Mouse (Mus musculus) hindbrain, embryonic 15.5 days (tissue): ENCODE data around the gene Cul7. TPM values are rescaled to one million over a fixed set of nuclear protein-coding genes. Genes with fewer than 3 reads are reported as not detected.
A peak's percentile ranks its signal among the peaks of the same experiment; 100 is the strongest.

Source experiments
- ATAC-seq: fragments of 200-750 bp; cut with Nextera tagmentation; 2 replicates; pipeline ENCODE4 v1.8.0; 2017; ENCODE audit warnings: low read depth, moderate number of reproducible peaks, moderate TSS enrichment; ENCODE audit not compliant: low FRiP score
- H3K27ac ChIP-seq: fragments of 300-500 bp; sonication (generic); replicated peaks from 2 replicates; pipeline ENCODE4 v1.5.1; 2015; ENCODE audit warnings: mild to moderate bottlenecking, inconsistent platforms
- H3K27me3 ChIP-seq: fragments of 300-500 bp; sonication (generic); 2 replicates; pipeline ENCODE4 v1.6.1; 2015; ENCODE audit warnings: control low read depth, inconsistent platforms
- H3K36me3 ChIP-seq: fragments of 300-500 bp; sonication (generic); 2 replicates; pipeline ENCODE4 v1.6.1; 2015; ENCODE audit warnings: control low read depth, inconsistent platforms
- H3K4me1 ChIP-seq: fragments of 300-500 bp; sonication (generic); replicated peaks from 2 replicates; pipeline ENCODE4 v1.6.1; 2015; ENCODE audit warnings: control low read depth, inconsistent platforms
- H3K4me2 ChIP-seq: fragments of 300-500 bp; sonication (generic); 2 replicates; pipeline ENCODE4 v1.6.1; 2015; ENCODE audit warnings: moderate library complexity, mild to moderate bottlenecking, inconsistent platforms
- H3K4me3 ChIP-seq: fragments of 300-500 bp; sonication (generic); 2 replicates; pipeline ENCODE4 v1.5.1; 2015; ENCODE audit warnings: mild to moderate bottlenecking, inconsistent platforms
- H3K9ac ChIP-seq: fragments of 300-500 bp; sonication (generic); 2 replicates; pipeline ENCODE4 v1.6.1; 2015; ENCODE audit warnings: inconsistent platforms
- H3K9me3 ChIP-seq: fragments of 300-500 bp; sonication (generic); 2 replicates; pipeline ENCODE4 v1.6.1; 2016; ENCODE audit warnings: control low read depth, inconsistent platforms
- WGBS: fragments of 180-500 bp; shearing (Covaris S2); methylation state at CpG from one replicate; pipeline ENCODE4 v1.1.7; 2015; 5-methylcytosine and 5-hydroxymethylcytosine counted together
- polyA plus RNA-seq: library from polyadenylated mRNA; unstranded; fragments of >200 nt; fragmentation: Nextera tagmentation; extraction: Ambion mirVana; gene quantifications from 2 replicates; pipeline ENCODE4 v1.2.1, GENCODE M21; 2015

The Cul7 gene
- polyA plus RNA-seq, 1 experiment from 2014 or later = 43.8 TPM

DNA sequence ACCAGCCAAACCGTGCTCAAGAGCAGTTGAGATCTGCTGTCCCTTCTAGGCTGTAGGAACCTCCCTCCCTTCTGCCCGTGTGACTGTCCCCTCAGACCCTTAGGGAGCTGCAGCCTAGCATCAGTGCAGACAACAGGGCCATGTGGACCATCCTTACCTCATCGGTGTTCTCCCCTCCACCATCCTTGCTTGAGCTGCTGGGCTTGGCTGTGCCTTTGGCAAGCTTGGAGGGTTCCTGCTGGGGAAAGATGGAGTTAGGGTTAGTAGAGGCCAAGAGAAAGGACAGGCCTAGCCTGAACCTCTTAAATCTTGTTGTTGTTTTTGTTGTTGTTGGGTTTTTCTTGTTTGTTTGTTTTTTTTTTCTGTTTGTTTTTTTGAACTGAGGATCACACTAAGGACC, 49.8 kb downstream of the Cul7 start:
- peaks cover 9% of the 10 kb centered on the region for H3K36me3 ChIP-seq

GRCm38 (mm10) chr17:46701489-46701888, 51.4 kb downstream of the Cul7 start:
- no peak for ATAC-seq
- H3K9ac ChIP-seq = no peak overlapping the region
- WGBS = 69% methylated on average over 12 of the region's 12 CpGs
- no peaks in the 10 kb centered on the region for H3K9me3 ChIP-seq
- H3K27ac ChIP-seq = peak overlapping the region; percentile 7; the same call in 1 of the 2 replicates
- peak overlapping the region; percentile 1; the same call in 1 of the 2 replicates for H3K4me2 ChIP-seq
- H3K27me3 ChIP-seq = no peaks in the 10 kb centered on the region
- no peak overlapping the region for H3K4me3 ChIP-seq
- H3K36me3 ChIP-seq = peaks cover 9% of the 10 kb centered on the region
- H3K4me1 ChIP-seq = peaks cover 44% of the 10 kb centered on the region

More for the DNA sequence above, 49.8 kb downstream of the Cul7 start:
- H3K27ac ChIP-seq = no peak overlapping the region
- no peaks in the 10 kb centered on the region for H3K27me3 ChIP-seq
- no peak overlapping the region for H3K4me3 ChIP-seq
- peaks cover 32% of the 10 kb centered on the region for H3K4me1 ChIP-seq
- no peak overlapping the region for H3K9ac ChIP-seq
- no peaks in the 10 kb centered on the region for H3K9me3 ChIP-seq
- no peak overlapping the region for H3K4me2 ChIP-seq
- no peak for ATAC-seq
- WGBS = 92% methylated on average over 3 of the region's 3 CpGs

DNA sequence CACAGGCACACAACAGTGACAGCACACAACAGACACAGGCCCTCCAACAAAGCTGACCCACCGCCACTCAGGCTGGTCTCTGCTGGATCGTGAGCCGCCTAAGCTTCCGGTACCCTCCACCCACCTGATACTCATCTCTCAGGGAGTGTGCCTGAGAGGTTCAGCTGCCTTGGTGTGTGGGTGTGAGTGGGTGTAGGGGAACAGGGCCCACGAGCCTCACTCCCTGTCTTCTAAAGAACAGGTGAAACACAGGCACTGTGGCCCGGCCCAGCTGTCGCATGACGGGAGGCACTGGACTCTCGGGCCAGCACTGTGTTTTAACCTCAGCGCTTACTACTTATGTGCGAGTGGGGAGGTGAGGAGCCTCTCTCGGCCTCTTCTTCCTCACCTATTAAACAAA, 52.0 kb downstream of the Cul7 start:
- Histone ChIP-seq H3K4me2 (0 out of 2 replicates have a peak overlapping the region, but pooled peaks have one; percentile 7), H3K4me3 (no peak overlapping the region), H3K9ac (no peak overlapping the region), H3K9me3 (no peaks in the 10 kb centered on the region), H3K27me3 (no peaks in the 10 kb centered on the region), H3K4me1 (peaks cover 44% of the 10 kb centered on the region), H3K36me3 (peaks cover 9% of the 10 kb centered on the region), H3K27ac (no peak overlapping the region)
- no peak for ATAC-seq
- 87% methylated on average over 12 of the region's 12 CpGs for WGBS

GRCm38 (mm10) chr17:46702506-46702905, 52.4 kb downstream of the Cul7 start:
- no peak overlapping the region for H3K4me3 ChIP-seq
- H3K27ac ChIP-seq = no peak overlapping the region
- peaks cover 9% of the 10 kb centered on the region for H3K36me3 ChIP-seq
- no peaks in the 10 kb centered on the region for H3K27me3 ChIP-seq
- H3K9ac ChIP-seq = no peak overlapping the region
- 82% methylated on average over 5 of the region's 5 CpGs for WGBS
- peaks cover 44% of the 10 kb centered on the region for H3K4me1 ChIP-seq
- no peaks in the 10 kb centered on the region for H3K9me3 ChIP-seq
- ATAC-seq = no peak
- peak overlapping the region; percentile 91; the same call in 1 of the 2 replicates for H3K4me2 ChIP-seq

DNA sequence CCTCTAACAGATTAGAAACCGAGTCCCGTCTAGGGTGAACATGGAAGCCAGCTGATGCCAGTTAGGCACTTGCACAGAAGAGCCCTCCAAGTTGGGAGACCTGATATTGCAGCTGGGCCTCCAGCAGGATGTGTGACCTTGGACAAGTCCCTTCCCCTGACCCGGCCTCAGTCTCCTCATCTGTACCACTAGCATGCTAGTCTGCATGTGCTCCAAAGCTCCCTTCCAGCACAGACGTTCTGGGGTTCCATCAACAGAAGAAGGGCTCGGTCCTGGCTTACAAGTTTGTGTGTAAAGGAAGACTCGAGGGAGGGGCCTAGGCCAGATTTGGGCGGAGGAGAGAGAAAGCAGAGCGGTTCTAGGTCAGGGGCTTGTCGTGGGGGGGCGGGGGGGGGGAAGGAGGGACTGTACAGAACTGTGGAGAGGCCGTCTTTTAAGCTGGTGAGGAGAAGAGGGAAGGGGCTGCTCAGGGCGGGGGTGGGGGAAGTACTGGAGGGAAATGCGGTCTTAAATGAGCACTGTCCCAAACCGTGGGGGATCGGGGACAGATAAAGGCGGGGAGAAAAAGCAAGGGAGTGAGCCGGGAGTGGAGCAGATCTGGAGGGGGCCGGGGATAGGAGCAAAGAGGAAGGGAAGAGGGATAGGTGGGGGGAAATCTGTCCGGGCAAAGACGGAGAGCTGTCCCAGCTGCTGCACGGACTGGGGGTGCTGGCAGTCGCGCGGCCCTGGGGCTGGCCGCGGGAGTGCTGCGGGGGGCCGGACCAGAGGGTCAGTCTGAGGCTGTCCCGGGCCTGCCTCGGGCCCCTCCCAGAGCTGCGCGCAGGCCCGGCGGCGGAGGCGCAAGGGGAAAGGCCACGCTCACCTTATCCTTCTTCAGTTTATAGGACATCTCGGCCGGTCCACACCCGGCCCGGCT, 54.1 kb downstream of the Cul7 start:
- Histone ChIP-seq H3K36me3 (peaks cover 5% of the 10 kb centered on the region; the same call in 1 of the 2 replicates), H3K27ac (peak overlapping the region; percentile 94), H3K9ac (peak overlapping the region; percentile 90), H3K27me3 (no peaks in the 10 kb centered on the region), H3K4me3 (peak overlapping the region; percentile 98), H3K9me3 (no peaks in the 10 kb centered on the region), H3K4me1 (peaks cover 44% of the 10 kb centered on the region), H3K4me2 (peak overlapping the region; percentile 91)
- peak; percentile 75 for ATAC-seq
- WGBS = 4% methylated on average over 40 of the region's 41 CpGs

DNA sequence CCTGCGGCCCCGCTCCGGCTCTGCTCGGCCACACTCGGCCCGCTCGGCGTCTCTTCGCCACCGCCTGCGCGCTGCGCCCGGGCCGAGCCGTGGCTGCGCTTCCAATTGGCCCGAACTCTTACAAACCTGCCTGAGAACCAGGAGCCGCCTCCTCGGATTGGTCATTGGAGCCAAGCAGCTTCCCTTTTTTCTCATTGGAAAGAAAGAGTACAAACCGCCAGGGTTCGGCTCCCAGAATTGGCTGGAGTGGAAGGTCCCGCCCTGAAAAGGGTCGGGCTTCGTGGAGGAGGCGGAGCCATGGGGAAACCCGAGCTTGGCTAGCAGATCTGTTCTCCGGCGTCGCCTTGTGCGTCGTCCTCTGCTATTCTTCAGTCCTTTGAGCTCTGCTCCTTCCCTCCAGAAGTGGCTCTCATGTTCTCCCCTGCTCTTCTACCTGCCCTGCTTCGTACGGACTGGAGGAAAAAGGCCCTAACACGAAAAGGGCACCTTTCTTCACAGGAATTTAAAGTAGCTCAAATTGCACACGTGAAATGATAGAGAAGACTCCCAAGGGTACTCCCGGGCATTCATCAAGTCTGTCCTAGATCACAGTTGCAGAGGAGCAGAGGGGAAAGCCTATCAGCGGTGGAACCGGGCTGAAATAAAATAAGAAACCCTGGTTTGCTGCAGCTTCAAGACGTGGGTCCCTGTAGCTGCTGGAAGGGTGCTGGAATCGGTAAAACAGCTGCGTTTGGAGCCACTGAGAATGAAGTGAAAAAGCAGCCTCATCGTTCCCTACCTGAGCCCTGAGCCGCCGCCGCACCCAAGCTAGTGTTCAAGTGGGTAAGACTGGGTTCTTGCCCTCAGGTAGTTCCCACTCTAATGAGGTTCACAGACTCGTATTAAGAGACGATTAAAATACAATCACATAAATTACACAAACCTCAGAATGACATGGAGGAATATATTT, 55.0 kb downstream of the Cul7 start, which contains the start of gene Ppp2r5d:
TSS of gene Ppp2r5d (minus strand) at position 225 of the 949 bp plus-strand sequence.
- peak within 1 kb of the TSS; percentile 90 for H3K9ac ChIP-seq
- H3K9me3 ChIP-seq = no peaks in the 10 kb centered on the region
- 2% methylated on average over 48 of the region's 48 CpGs for WGBS
- peaks cover 44% of the 10 kb centered on the region for H3K4me1 ChIP-seq
- peak; percentile 97 for ATAC-seq
- 0 out of 2 replicates have a peak, but pooled peaks cover under 1% of the 10 kb centered on the region for H3K36me3 ChIP-seq
- no peaks in the 10 kb centered on the region for H3K27me3 ChIP-seq
- peak within 1 kb of the TSS; percentile 94 for H3K27ac ChIP-seq
- peak within 1 kb of the TSS; percentile 91 for H3K4me2 ChIP-seq
- H3K4me3 ChIP-seq = peak within 1 kb of the TSS; percentile 98

DNA sequence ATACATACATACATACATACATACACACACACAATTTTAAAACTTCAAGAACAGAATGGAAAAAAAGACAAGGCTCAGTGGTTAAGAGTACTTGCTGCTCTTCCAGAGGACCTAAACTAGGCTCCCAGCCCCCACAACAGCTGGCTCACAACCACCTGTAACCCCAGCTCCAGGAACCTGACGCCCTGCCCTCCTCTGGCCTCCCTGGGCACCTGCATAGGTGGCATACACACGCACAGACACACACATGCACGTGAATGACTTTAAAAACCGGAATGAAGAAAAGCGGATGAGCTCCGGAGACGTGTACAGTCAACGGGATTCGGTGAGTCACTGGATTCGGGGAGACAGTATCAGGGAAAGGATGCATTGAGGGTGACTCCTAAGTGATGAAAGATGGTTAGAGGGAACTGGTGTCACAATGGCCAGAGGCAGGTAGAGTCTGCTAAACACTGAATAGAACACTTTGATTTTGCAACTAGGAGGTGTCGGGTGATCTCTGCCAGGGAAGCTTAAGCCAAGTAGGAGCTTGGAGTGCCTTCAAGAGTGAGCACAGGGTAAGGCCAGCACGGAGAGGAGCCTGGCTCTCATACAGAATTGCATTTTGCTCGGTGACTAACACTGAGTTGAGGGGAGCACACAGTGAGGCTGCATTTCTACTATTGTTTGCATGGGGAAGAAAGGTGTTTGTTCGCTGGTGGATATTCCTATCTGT, 56.4 kb downstream of the Cul7 start:
- Histone ChIP-seq H3K4me3 (no peak overlapping the region), H3K27ac (no peak overlapping the region), H3K9ac (no peak overlapping the region), H3K4me1 (peaks cover 43% of the 10 kb centered on the region), H3K36me3 (no peaks in the 10 kb centered on the region), H3K4me2 (peak overlapping the region; percentile 91; the same call in 1 of the 2 replicates), H3K27me3 (no peaks in the 10 kb centered on the region), H3K9me3 (no peaks in the 10 kb centered on the region)
- ATAC-seq = no peak
- WGBS = 94% methylated on average over 14 of the region's 14 CpGs

GRCm38 (mm10) chr17:46710959-46711597, 60.9 kb downstream of the Cul7 start, which contains the start of gene Pex6:
Gene Pex6 (plus strand): TSS chr17:46711463.
- Histone ChIP-seq H3K9ac (peak within 1 kb of the TSS; percentile 88), H3K9me3 (no peaks in the 10 kb centered on the region), H3K4me3 (peak within 1 kb of the TSS; percentile 96), H3K27ac (peak within 1 kb of the TSS; percentile 83), H3K4me2 (peak within 1 kb of the TSS; percentile 98), H3K27me3 (no peaks in the 10 kb centered on the region), H3K4me1 (peaks cover 28% of the 10 kb centered on the region), H3K36me3 (peaks cover 20% of the 10 kb centered on the region)
- 8% methylated on average over 36 of the region's 36 CpGs for WGBS
- ATAC-seq = peak; percentile 93

GRCm38 (mm10) chr17:46711612-46712271, 61.6 kb downstream of the Cul7 start:
- ATAC-seq = peak; percentile 72

DNA sequence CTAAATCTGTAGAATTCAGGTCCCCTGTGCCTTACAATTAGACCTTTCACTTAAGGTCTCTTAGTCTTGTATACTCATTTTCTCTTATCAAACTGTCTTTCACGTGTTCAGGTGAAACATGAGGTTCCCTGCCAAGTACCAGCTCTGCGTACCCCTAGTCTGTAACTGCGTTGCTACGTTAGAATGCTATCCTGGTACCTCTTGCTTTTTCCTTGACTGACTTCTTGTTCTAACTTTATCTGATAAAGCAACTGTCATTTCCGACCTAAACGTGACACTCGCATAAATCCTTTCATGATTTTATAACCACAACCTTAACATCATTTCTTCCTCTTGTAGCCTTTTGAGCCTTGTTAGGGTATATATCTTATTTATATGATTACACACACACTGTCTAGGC, 62.3 kb downstream of the Cul7 start:
- Histone ChIP-seq H3K9me3 (no peaks in the 10 kb centered on the region), H3K27ac (no peak overlapping the region), H3K4me3 (peak overlapping the region; percentile 96), H3K9ac (peak overlapping the region; percentile 88), H3K27me3 (no peaks in the 10 kb centered on the region), H3K36me3 (peaks cover 24% of the 10 kb centered on the region), H3K4me1 (peaks cover 25% of the 10 kb centered on the region), H3K4me2 (peak overlapping the region; percentile 98)
- 79% methylated on average over 7 of the region's 7 CpGs for WGBS
- ATAC-seq = no peak

More at GRCm38 (mm10) chr17:46711612-46712271, 61.6 kb downstream of the Cul7 start:
- peak overlapping the region; percentile 72 for H3K27ac ChIP-seq
- 1% methylated on average over 57 of the region's 76 CpGs for WGBS
- peaks cover 25% of the 10 kb centered on the region for H3K4me1 ChIP-seq
- peaks cover 22% of the 10 kb centered on the region for H3K36me3 ChIP-seq
- peak overlapping the region; percentile 88 for H3K9ac ChIP-seq
- no peaks in the 10 kb centered on the region for H3K27me3 ChIP-seq
- H3K9me3 ChIP-seq = no peaks in the 10 kb centered on the region
- peak overlapping the region; percentile 98 for H3K4me2 ChIP-seq
- peak overlapping the region; percentile 96 for H3K4me3 ChIP-seq
